Mouse (Mus musculus): ENCODE data around the gene Pawr. TPM values are rescaled to one million over a fixed set of nuclear protein-coding genes. Genes with fewer than 3 reads are reported as not detected.
"Not testable (repeated sequence)": the region's sequence is repeated elsewhere in the genome, so short reads cannot be mapped to it uniquely, and the experiment has no call there.

The Pawr gene
- total and polyA plus RNA-seq, 2 experiments from 2014 or later, result 2.3 to 5.1 TPM

DNA sequence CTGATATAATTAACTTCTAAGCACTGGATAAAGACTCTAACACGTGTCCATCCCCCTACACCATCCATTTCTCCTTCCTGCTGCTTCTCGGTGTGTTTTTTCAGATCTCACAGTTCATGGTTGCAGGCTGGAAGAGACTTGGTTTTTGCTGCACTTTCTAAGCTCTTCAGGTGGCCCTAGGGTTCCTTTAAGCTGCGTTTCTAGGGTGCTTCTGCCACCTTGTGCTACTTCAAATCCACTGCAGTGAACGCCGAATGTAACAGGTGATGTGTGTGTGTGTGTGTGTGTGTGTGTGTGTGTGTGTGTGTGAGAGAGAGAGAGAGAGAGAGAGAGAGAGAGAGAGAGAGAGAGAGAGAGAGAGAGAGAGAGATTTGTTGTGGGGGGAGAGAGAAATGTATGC lies 103.7 kb downstream of the Pawr start:
- peak; percentile 84 for TF ChIP-seq CTCF (IDR thresholded peaks at IDR 0.05)
- ATAC-seq (ENCODE audit: low FRiP score) (peak; percentile 77; the same call in 1 of the 2 replicates), DNase-seq (ENCODE audit: low spot score) (peak; percentile 78)
- Histone ChIP-seq H3K27ac (ENCODE audit: low read depth, low read length) (no peak overlapping the region), H3K4me2 (ENCODE audit: low read depth, low read length, poor library complexity, severe bottlenecking) (no peak overlapping the region), H3K27me3 (ENCODE audit: insufficient read depth, low read length) (no peaks in the 10 kb centered on the region), H3K9ac (replicated peaks; ENCODE audit: low read length, poor library complexity, severe bottlenecking) (no peak overlapping the region), H3K36me3 (ENCODE audit: insufficient read depth, low read length) (no peaks in the 10 kb centered on the region), H3K4me1 (ENCODE audit: insufficient read depth, low read length) (no peaks in the 10 kb centered on the region), H3K9me3 (ENCODE audit: low read length) (no peaks in the 10 kb centered on the region), H3K4me3 (ENCODE audit: low read depth, low read length) (no peak overlapping the region)
- 35% methylated on average over 5 of the region's 5 CpGs for WGBS

DNA sequence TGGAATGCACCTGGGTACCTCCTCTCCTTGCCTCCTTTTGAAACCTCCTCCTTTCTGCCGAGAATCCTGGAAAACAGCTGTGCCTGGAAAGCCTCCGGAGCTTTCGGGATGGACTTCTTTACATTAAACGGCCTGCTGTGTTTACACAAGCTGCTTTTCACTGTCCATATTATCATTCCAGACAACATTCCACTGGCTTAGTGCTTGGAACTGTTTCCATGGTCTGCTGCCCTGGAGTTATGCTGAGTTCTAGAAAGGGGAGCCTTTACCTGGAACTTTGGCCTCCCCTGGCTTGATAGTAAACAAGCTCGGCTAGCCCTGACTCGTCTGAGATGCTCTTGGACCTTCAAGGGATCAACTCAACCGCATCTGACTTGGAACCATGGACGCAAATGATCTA lies 104.4 kb downstream of the Pawr start:
- Histone ChIP-seq H3K27ac (ENCODE audit: low read depth, low read length) (no peak overlapping the region), H3K9ac (replicated peaks; ENCODE audit: low read length, poor library complexity, severe bottlenecking) (no peak overlapping the region), H3K4me2 (ENCODE audit: low read depth, low read length, poor library complexity, severe bottlenecking) (no peak overlapping the region), H3K36me3 (ENCODE audit: insufficient read depth, low read length) (no peaks in the 10 kb centered on the region), H3K9me3 (ENCODE audit: low read length) (no peaks in the 10 kb centered on the region), H3K4me1 (ENCODE audit: insufficient read depth, low read length) (no peaks in the 10 kb centered on the region), H3K27me3 (ENCODE audit: insufficient read depth, low read length) (no peaks in the 10 kb centered on the region), H3K4me3 (ENCODE audit: low read depth, low read length) (no peak overlapping the region)
- no peak for DNase-seq (ENCODE audit: low spot score)
- no peak for TF ChIP-seq CTCF (IDR thresholded peaks at IDR 0.05)
- no peak for ATAC-seq (ENCODE audit: low FRiP score)
- WGBS, result 35% methylated on average over 8 of the region's 8 CpGs

GRCm38 (mm10) chr10:108440251-108440650 lies 108.3 kb downstream of the Pawr start:
- H3K27ac ChIP-seq (ENCODE audit: low read depth, low read length); H3K4me1 ChIP-seq (ENCODE audit: insufficient read depth, low read length); DNase-seq (ENCODE audit: low spot score); ATAC-seq (ENCODE audit: low FRiP score); H3K9me3 ChIP-seq (ENCODE audit: low read length); H3K4me2 ChIP-seq (ENCODE audit: low read depth, low read length, poor library complexity, severe bottlenecking); H3K36me3 ChIP-seq (ENCODE audit: insufficient read depth, low read length); H3K27me3 ChIP-seq (ENCODE audit: insufficient read depth, low read length); H3K4me3 ChIP-seq (ENCODE audit: low read depth, low read length); H3K9ac ChIP-seq (replicated peaks; ENCODE audit: low read length, poor library complexity, severe bottlenecking): not testable (repeated sequence)
- 94% methylated on average over 5 of the region's 5 CpGs for WGBS

- peak; percentile 17 for DNase-seq (ENCODE audit: low spot score)
- Histone ChIP-seq H3K27ac (ENCODE audit: low read depth, low read length) (no peak overlapping the region), H3K27me3 (ENCODE audit: insufficient read depth, low read length) (0 out of 2 replicates have a peak, but pooled peaks cover 5% of the 10 kb centered on the region), H3K9ac (replicated peaks; ENCODE audit: low read length, poor library complexity, severe bottlenecking) (no peak overlapping the region), H3K4me1 (ENCODE audit: insufficient read depth, low read length) (no peaks in the 10 kb centered on the region), H3K4me3 (ENCODE audit: low read depth, low read length) (no peak overlapping the region), H3K4me2 (ENCODE audit: low read depth, low read length, poor library complexity, severe bottlenecking) (no peak overlapping the region), H3K9me3 (ENCODE audit: low read length) (no peaks in the 10 kb centered on the region), H3K36me3 (ENCODE audit: insufficient read depth, low read length) (no peaks in the 10 kb centered on the region)
- no peak for TF ChIP-seq CTCF (IDR thresholded peaks at IDR 0.05)
- ATAC-seq (ENCODE audit: low FRiP score), result no peak
- WGBS, result 50% methylated on average over 19 of the region's 19 CpGs
Measured at GRCm38 (mm10) chr10:108443931-108444876, 112.3 kb downstream of the Pawr start.

GRCm38 (mm10) chr10:108445123-108445522 lies 113.2 kb downstream of the Pawr start:
- no peaks in the 10 kb centered on the region for H3K36me3 ChIP-seq (ENCODE audit: insufficient read depth, low read length)
- no peak for TF ChIP-seq CTCF (IDR thresholded peaks at IDR 0.05)
- H3K4me1 ChIP-seq (ENCODE audit: insufficient read depth, low read length), result no peaks in the 10 kb centered on the region
- H3K27ac ChIP-seq (ENCODE audit: low read depth, low read length), result no peak overlapping the region
- 83% methylated on average over 4 of the region's 4 CpGs for WGBS
- H3K4me3 ChIP-seq (ENCODE audit: low read depth, low read length), result no peak overlapping the region
- 0 out of 2 replicates have a peak, but pooled peaks cover 5% of the 10 kb centered on the region for H3K27me3 ChIP-seq (ENCODE audit: insufficient read depth, low read length)
- no peak overlapping the region for H3K4me2 ChIP-seq (ENCODE audit: low read depth, low read length, poor library complexity, severe bottlenecking)
- ATAC-seq (ENCODE audit: low FRiP score), result no peak
- no peaks in the 10 kb centered on the region for H3K9me3 ChIP-seq (ENCODE audit: low read length)
- no peak overlapping the region for H3K9ac ChIP-seq (replicated peaks; ENCODE audit: low read length, poor library complexity, severe bottlenecking)
- DNase-seq (ENCODE audit: low spot score), result no peak

DNA sequence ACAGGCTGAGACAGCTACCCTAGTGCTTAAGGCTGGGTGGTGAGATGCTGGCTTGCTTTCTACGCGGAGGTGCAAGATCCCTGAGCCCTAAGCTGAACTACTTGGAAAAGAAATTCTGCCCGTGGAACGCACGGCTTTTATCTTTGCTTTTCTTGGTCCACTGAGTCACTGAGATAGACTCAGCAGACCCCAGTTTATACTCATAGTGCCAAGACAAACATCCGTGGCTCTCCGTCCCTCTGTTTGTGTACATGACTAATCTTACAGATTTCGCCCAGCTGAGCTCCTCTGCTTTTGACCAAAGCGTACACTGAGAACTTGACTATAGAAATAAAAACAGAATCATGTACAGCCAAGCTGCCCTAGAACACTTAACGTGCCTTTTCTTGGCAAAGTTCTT lies 113.7 kb downstream of the Pawr start:
- no peak for TF ChIP-seq CTCF (IDR thresholded peaks at IDR 0.05)
- Histone ChIP-seq H3K9ac (replicated peaks; ENCODE audit: low read length, poor library complexity, severe bottlenecking) (no peak overlapping the region), H3K4me2 (ENCODE audit: low read depth, low read length, poor library complexity, severe bottlenecking) (no peak overlapping the region), H3K4me1 (ENCODE audit: insufficient read depth, low read length) (no peaks in the 10 kb centered on the region), H3K4me3 (ENCODE audit: low read depth, low read length) (no peak overlapping the region), H3K36me3 (ENCODE audit: insufficient read depth, low read length) (no peaks in the 10 kb centered on the region), H3K27ac (ENCODE audit: low read depth, low read length) (no peak overlapping the region), H3K27me3 (ENCODE audit: insufficient read depth, low read length) (0 out of 2 replicates have a peak, but pooled peaks cover 5% of the 10 kb centered on the region), H3K9me3 (ENCODE audit: low read length) (no peaks in the 10 kb centered on the region)
- ATAC-seq (ENCODE audit: low FRiP score), result no peak
- 71% methylated on average over 10 of the region's 10 CpGs for WGBS
- DNase-seq (ENCODE audit: low spot score), result no peak

Measured in midbrain, postnatal 0 days (tissue).